Mouse (Mus musculus) large intestine, adult 2 months (tissue): ENCODE data around the gene Fam107b. TPM values are rescaled to one million over a fixed set of nuclear protein-coding genes. Genes with fewer than 3 reads are reported as not detected.

Experiments used
- DNase-seq: peaks from one replicate; pipeline ENCODE4 v3.0.0-alpha.2; 2012; ENCODE audit warnings: low read depth, low spot score
- WGBS: fragments of 180-500 bp; shearing (Covaris S2); methylation state at CpG from one replicate; pipeline ENCODE4 v1.1.7; 2018; 5-methylcytosine and 5-hydroxymethylcytosine counted together
- polyA plus RNA-seq: library from polyadenylated mRNA; depleted of rRNA; stranded (reverse); fragments of >200 nt; gene quantifications from 2 replicates; pipeline ENCODE4 v1.2.3, GENCODE M21; 2012

Gene Fam107b
- polyA plus RNA-seq, 1 experiment: 30.6 TPM

GRCm38 (mm10) chr2:3657376-3657775, 87.1 kb downstream of the Fam107b start:
- DNase-seq: no peak
- 80% methylated on average over 5 of the region's 5 CpGs for WGBS

- no peak for DNase-seq
- WGBS: 76% methylated on average over 11 of the region's 11 CpGs
Measured at GRCm38 (mm10) chr2:3657811-3658730, 87.8 kb downstream of the Fam107b start.

GRCm38 (mm10) chr2:3658900-3659299, 88.6 kb downstream of the Fam107b start:
- DNase-seq: no peak
- 47% methylated on average over 4 of the region's 4 CpGs for WGBS

- DNase-seq: no peak
- 36% methylated on average over 5 of the region's 5 CpGs for WGBS
Measured at GRCm38 (mm10) chr2:3659300-3659910, 89.1 kb downstream of the Fam107b start.

- DNase-seq: no peak
- 59% methylated on average over 6 of the region's 6 CpGs for WGBS
Measured at GRCm38 (mm10) chr2:3664086-3664485, 93.8 kb downstream of the Fam107b start.

GRCm38 (mm10) chr2:3668682-3669081, 98.4 kb downstream of the Fam107b start:
- no peak for DNase-seq
- WGBS: 75% methylated on average over 3 of the region's 3 CpGs

- WGBS: 57% methylated on average over 2 of the region's 2 CpGs
- no peak for DNase-seq
Measured at GRCm38 (mm10) chr2:3669646-3670045, 99.4 kb downstream of the Fam107b start.

DNA sequence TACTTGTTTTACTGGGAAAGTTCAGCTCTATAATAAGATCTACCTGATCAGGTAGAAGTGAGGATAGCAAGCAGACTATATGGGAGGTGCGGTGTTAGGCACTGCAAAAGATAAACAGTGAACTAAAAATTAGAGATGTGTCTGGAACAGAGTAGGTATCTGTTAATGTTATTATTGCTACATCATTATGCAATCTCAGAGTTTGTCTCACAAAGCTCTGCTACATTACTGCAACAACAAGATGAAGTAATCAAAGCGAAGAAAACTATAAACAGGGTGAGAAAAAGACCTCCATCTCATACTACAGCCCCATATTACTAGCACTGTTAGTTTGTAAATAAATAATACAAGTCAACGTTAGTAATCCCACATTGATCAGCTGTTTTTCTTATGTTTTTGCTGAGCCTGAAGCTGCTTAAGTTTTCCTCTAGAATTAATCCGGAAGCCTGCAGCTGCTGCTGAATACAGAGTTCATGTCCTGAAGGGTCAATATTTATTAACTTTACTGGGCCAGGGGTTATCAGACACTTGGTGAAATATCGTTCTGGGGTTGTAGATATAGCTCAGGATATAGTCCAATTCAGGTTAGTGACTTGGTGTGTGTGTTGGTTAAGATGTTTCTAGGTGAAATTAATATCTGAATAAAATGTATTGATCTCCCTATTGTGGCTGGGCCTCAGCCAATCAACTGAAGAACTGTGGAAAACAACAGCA, 102.5 kb downstream of the Fam107b start:
- DNase-seq: no peak
- WGBS: 60% methylated on average over 5 of the region's 5 CpGs

- no peak for DNase-seq
- 89% methylated on average over 1 of the region's 1 CpGs for WGBS
Measured at GRCm38 (mm10) chr2:3675481-3675880, 105.2 kb downstream of the Fam107b start.

- WGBS: 70% methylated on average over 4 of the region's 4 CpGs
- no peak for DNase-seq
Measured at GRCm38 (mm10) chr2:3682699-3683098, 112.4 kb downstream of the Fam107b start.

GRCm38 (mm10) chr2:3683343-3683742, 113.1 kb downstream of the Fam107b start:
- no peak for DNase-seq
- 74% methylated on average over 5 of the region's 5 CpGs for WGBS

DNA sequence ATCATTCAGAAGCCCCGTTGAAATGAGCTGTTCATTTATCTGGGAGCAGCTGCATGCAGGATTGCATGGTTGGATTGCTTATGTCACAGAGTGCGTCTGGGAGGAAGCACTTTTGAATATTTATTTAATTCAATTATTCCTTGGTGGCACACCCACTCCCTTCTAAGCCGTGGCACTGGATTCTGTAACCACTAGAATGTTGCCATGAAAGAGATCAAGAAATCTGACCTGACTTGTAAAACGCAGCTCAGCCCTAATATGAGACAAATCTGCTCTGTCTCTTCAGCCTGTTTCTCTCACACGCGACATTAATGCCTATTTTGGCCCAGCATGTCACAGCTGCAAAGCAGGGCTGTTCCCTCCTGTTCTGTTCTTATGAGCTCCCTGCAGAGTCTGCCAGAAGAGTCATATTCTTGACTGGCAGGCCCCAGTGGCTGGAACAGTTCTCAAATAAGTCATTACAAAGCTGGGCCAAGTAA, 113.5 kb downstream of the Fam107b start:
- no peak for DNase-seq
- WGBS: 41% methylated on average over 6 of the region's 6 CpGs

GRCm38 (mm10) chr2:3690221-3690620, 119.9 kb downstream of the Fam107b start:
- WGBS: 83% methylated on average over 4 of the region's 4 CpGs
- no peak for DNase-seq

DNA sequence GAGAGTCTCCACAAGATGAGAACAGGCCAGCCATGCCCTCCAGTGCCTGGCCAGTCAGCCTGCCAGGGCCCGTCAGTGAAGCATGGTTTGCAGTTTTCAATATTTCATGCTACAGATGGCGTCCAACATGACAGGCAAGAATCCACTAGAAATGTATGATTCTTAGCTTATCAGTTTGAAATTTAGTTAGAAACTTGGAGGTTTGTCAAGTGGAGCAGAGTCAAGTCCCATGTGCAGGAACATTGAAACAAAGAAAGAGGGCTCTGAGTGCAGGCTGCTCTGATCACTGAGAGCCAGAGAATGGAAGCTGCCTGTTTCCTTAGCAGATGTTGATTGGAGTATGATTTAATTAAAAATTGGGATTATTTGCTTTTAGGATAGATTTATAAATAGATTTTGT, 122.5 kb downstream of the Fam107b start:
- WGBS: 91% methylated on average over 2 of the region's 2 CpGs
- DNase-seq: no peak

DNA sequence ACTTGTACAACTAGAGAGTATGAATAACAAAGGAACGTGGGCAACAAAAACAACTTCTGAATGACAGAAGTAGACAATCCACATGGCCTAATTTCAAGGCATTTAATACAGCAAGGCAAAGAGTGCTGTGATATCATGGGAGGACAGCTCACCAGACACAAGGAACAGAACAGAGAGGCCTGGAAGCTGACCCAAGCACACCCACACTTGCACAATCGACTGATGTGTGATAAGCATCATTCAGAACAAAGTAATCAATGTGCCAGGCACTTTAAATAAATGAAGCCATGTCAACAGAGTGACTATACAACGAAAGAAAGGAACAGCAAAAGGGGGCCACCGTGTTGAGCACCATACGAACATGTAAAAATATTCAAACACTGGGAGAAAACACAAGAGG, 125.6 kb downstream of the Fam107b start:
- DNase-seq: no peak
- 75% methylated on average over 5 of the region's 5 CpGs for WGBS

GRCm38 (mm10) chr2:3700368-3700767, 130.1 kb downstream of the Fam107b start:
- WGBS: 46% methylated on average over 1 of the region's 1 CpGs
- DNase-seq: no peak

DNA sequence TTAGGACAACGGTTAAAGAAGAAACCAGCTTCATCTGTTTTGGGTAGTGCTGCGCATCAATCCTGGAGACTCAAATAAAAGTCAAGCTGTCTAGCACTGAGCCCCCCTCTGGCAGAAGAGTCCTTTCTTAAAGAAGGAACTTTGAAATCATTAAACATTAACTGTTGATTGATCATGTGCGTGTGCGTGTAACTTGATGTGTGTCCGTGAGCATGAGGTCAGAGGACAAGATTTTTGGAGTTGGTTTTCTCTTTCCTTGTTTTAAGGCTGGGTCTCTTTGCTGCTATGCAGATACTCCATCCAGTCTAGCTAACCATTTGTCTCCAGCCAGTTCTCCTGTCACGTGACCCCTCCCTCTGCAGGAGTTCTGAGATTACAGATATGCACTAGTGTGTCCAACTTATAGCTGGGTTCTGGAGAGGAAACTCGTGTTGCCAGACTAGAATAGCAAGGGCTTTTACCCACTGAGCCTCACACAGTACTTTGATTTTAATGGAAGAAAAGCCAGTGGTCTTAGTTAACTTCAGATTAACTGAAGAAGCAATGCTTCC, 132.4 kb downstream of the Fam107b start:
- no peak for DNase-seq
- 87% methylated on average over 7 of the region's 7 CpGs for WGBS

- DNase-seq: no peak
- WGBS: 37% methylated on average over 2 of the region's 2 CpGs
Measured at GRCm38 (mm10) chr2:3703806-3704205, 133.5 kb downstream of the Fam107b start.

- WGBS: 27% methylated on average over 9 of the region's 9 CpGs
- no peak for DNase-seq
Measured at GRCm38 (mm10) chr2:3704311-3705162, 134.2 kb downstream of the Fam107b start.
